Mouse (Mus musculus) heart, embryonic 11.5 days (tissue): ENCODE measurements around the gene Cd9. TPM values are rescaled to one million over a fixed set of nuclear protein-coding genes. Genes with fewer than 3 reads are reported as not detected.
"Not testable (repeated sequence)": the region's sequence is repeated elsewhere in the genome, so short reads cannot be mapped to it uniquely, and the experiment has no call there.

ENCODE experiments used
- ATAC-seq: fragments of 200-750 bp; cut with Nextera tagmentation; replicated peaks from 2 replicates; pipeline ENCODE4 v1.8.0; 2017; ENCODE audit warnings: moderate library complexity; ENCODE audit not compliant: insufficient number of reproducible peaks, low FRiP score, low TSS enrichment
- H3K27ac ChIP-seq: fragments of 300-500 bp; sonication (generic); 2 replicates; pipeline ENCODE4 v1.5.1; 2014; ENCODE audit warnings: mild to moderate bottlenecking, low read depth, low read length
- H3K27me3 ChIP-seq: fragments of 300-500 bp; sonication (generic); 2 replicates; pipeline ENCODE4 v1.6.1; 2014; ENCODE audit warnings: mild to moderate bottlenecking, low read length, mixed read lengths; ENCODE audit not compliant: control insufficient read depth, insufficient read depth
- H3K36me3 ChIP-seq: fragments of 300-500 bp; sonication (generic); 2 replicates; pipeline ENCODE4 v1.6.1; 2014; ENCODE audit warnings: mild to moderate bottlenecking, low read length, moderate library complexity, mixed read lengths; ENCODE audit not compliant: control insufficient read depth, insufficient read depth
- H3K4me1 ChIP-seq: fragments of 300-500 bp; sonication (generic); 2 replicates; pipeline ENCODE4 v1.6.1; 2014; ENCODE audit warnings: low read length; ENCODE audit not compliant: control insufficient read depth, insufficient read depth
- H3K4me2 ChIP-seq: fragments of 300-500 bp; sonication (generic); 2 replicates; pipeline ENCODE4 v1.6.1; 2014; ENCODE audit warnings: mild to moderate bottlenecking, moderate library complexity
- H3K4me3 ChIP-seq: fragments of 300-500 bp; sonication (generic); 2 replicates; pipeline ENCODE4 v1.5.1; 2014; ENCODE audit warnings: low read depth, low read length
- H3K9ac ChIP-seq: fragments of 300-500 bp; sonication (generic); 2 replicates; pipeline ENCODE4 v1.6.1; 2014; ENCODE audit warnings: mild to moderate bottlenecking, low read depth, low read length, moderate library complexity
- H3K9me3 ChIP-seq: fragments of 300-500 bp; sonication (generic); replicated peaks from 2 replicates; pipeline ENCODE4 v1.6.1; 2016; ENCODE audit warnings: low read length; ENCODE audit not compliant: control insufficient read depth
- WGBS: fragments of 180-500 bp; shearing (Covaris S2); extraction: QIAGEN DNeasy Blood & Tissue Kit; methylation state at CpG from one replicate; pipeline ENCODE4 v1.1.7; 2014; ENCODE audit not compliant: insufficient replicate concordance; 5-methylcytosine and 5-hydroxymethylcytosine counted together
- polyA plus RNA-seq: library from polyadenylated mRNA; unstranded; fragments of >200 nt; fragmentation: Nextera tagmentation; extraction: Ambion mirVana; gene quantifications from 2 replicates; pipeline ENCODE4 v1.2.1, GENCODE M21; 2014

Gene Cd9
- polyA plus RNA-seq, 1 experiment from 2014 or later, result 70.9 TPM

DNA sequence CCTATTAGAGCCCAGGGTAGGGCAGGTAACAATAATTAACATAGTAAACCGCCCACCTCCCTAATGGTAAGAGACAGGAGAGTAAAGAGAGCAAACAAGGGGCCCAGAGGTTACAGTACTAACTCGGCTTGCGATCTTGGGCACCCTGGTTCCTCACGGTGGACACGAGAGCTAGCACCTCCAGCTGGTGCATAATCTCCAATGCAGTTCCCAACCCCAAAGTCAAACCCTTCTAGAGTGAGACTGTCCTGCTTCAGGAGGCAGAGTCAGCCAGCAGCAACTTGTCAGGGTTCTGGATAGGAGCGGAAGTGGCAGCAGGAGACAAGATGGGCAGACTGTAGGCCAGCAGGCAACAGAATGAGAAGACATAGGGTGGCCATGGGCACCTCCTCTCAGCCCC lies 1.9 kb downstream of the Cd9 start:
- Histone ChIP-seq H3K36me3 (no peaks in the 10 kb centered on the region), H3K4me3 (peak overlapping the region; percentile 5), H3K9ac (no peak overlapping the region), H3K4me2 (peak overlapping the region; percentile 87), H3K4me1 (peaks cover 24% of the 10 kb centered on the region), H3K27me3 (peaks cover 24% of the 10 kb centered on the region), H3K27ac (no peak overlapping the region), H3K9me3 (no peaks in the 10 kb centered on the region)
- 69% methylated on average over 6 of the region's 6 CpGs for WGBS
- ATAC-seq, result no peak

DNA sequence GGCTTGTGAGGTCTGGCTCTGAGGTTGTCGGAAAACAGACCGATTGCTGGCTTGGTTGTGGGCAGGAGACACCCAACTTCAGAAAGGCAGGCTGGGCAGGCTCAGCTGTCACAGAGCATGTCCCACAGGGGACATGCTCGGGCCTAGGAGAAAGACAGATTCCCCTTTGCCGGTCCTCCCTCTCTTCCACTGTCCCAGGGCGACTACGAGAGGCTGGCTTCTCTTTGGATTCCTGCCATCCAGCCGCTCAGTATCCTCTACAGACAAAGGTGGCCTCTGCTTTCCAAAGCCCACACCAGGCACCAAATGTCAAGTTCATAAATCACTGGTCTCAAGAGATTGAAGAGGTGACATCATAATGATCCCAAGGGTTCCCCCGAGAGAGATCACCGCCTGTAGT lies 2.6 kb downstream of the Cd9 start:
- Histone ChIP-seq H3K36me3 (no peaks in the 10 kb centered on the region), H3K4me2 (peak overlapping the region; percentile 87), H3K9ac (no peak overlapping the region), H3K27me3 (peaks cover 26% of the 10 kb centered on the region), H3K9me3 (no peaks in the 10 kb centered on the region), H3K4me3 (no peak overlapping the region), H3K4me1 (peaks cover 24% of the 10 kb centered on the region), H3K27ac (no peak overlapping the region)
- ATAC-seq, result no peak
- 57% methylated on average over 9 of the region's 9 CpGs for whole genome bisulfite sequencing

DNA sequence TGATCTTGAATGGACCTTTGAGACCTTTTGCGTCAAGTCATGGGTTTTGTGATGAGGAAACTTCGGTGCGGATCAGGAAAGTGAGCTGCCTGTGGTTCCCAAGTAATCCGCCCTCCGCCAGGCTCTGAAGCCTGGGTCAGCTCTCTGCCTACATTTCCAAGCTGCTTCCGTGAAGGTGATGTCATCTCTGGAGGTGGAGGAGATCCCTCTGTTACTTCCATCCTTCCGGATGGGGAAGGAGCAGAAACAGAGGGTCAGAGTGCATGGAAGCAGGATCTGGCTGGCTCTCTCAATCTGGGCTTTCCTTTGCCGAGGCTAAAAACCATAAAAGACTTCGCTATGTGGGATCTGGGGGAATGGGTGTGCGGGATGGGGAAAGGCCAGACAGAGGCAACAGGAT lies 3.2 kb downstream of the Cd9 start:
- peaks cover 28% of the 10 kb centered on the region for H3K27me3 ChIP-seq

DNA sequence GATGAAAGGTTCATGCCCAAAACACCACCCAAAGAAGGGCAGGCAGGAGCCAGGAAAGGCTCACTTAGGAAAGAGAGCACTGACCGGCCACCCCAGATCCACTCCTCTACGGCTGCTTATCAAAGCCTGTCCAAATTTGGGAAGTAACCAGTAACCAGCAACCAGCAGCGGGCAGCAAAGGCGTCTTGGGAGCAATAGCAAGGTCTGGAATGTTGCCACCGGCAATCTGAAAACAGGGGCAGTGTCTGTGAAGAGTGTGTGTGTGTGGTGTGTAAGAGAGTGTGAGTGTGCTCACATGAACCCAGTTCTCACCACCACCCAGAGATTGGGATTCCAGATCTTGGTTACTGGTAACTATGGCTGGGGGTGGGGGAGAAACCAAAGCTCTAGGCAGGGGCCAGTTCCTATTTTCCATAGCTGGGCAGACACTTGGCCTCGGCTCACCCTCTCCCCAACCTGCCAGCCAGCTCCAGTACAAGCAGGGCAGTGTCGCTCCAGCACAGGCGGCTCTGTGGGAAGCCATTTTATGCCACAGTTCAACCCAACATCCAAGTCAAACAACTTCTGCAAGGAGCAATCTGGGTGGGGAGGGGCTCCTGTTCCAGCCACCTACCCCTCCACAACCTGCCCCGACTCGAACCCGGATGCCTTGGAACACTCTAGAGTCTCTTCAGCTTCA lies 4.6 kb downstream of the Cd9 start:
- Histone ChIP-seq H3K9me3 (no peaks in the 10 kb centered on the region), H3K9ac (no peak overlapping the region), H3K27ac (no peak overlapping the region), H3K4me3 (no peak overlapping the region), H3K4me1 (peaks cover 35% of the 10 kb centered on the region), H3K36me3 (no peaks in the 10 kb centered on the region), H3K4me2 (peak overlapping the region; percentile 8; the same call in 1 of the 2 replicates), H3K27me3 (peaks cover 23% of the 10 kb centered on the region)
- 58% methylated on average over 11 of the region's 11 CpGs for WGBS
- no peak for ATAC-seq

More for the DNA sequence above, 3.2 kb downstream of the Cd9 start:
- ATAC-seq, result no peak
- H3K9ac ChIP-seq, result no peak overlapping the region
- peaks cover 24% of the 10 kb centered on the region for H3K4me1 ChIP-seq
- WGBS, result 80% methylated on average over 10 of the region's 10 CpGs
- no peaks in the 10 kb centered on the region for H3K36me3 ChIP-seq
- no peaks in the 10 kb centered on the region for H3K9me3 ChIP-seq
- H3K27ac ChIP-seq, result no peak overlapping the region
- H3K4me2 ChIP-seq, result no peak overlapping the region
- no peak overlapping the region for H3K4me3 ChIP-seq

DNA sequence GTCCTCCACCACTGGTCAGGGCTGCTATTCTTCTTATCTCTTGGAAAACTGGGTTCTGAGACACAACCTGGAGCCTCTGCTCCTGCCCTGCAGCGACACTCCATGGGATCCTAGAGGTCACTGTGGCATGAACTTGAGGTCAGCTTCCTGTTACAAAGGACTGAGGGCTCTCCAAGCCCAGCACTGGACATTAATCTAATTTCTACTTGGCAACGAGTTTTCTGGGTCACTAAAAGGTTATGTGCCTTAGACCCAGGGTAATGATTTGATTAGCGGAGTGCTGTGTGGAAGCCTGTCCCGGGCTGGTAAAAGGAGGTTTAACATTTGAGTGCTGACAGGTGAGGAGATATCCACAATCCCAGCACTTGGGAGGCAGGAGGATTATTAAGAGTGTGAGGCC lies 9.0 kb downstream of the Cd9 start:
- Histone ChIP-seq H3K4me3 (no peak overlapping the region), H3K27me3 (peaks cover 9% of the 10 kb centered on the region), H3K4me2 (peak overlapping the region; percentile 19; the same call in 1 of the 2 replicates), H3K4me1 (peaks cover 44% of the 10 kb centered on the region), H3K9ac (no peak overlapping the region), H3K27ac (peak overlapping the region; percentile 54; the same call in 1 of the 2 replicates), H3K36me3 (no peaks in the 10 kb centered on the region), H3K9me3 (no peaks in the 10 kb centered on the region)
- 13% methylated on average over 4 of the region's 4 CpGs for WGBS
- 0 out of 2 replicates have a peak, but pooled peaks have one; percentile 15 for ATAC-seq

DNA sequence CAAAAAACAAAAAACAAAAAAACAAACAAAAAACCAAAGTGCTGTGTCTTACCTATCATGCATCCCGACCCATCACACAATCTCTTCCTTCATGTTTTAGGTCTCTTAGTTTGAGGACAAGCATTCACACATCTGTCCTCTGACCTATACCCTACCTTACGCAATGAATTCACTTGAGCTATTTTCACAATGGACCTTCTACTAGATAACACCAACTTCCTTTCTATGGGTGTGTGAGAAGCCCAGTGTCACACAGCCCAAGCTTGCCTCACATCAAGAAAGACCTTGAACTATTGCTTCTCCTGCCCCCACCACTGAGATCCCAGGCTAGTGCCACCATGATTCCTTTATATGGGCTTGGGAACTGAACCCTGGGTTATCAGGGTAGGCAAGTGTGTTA lies 9.9 kb downstream of the Cd9 start:
- peaks cover 41% of the 10 kb centered on the region for H3K4me1 ChIP-seq

DNA sequence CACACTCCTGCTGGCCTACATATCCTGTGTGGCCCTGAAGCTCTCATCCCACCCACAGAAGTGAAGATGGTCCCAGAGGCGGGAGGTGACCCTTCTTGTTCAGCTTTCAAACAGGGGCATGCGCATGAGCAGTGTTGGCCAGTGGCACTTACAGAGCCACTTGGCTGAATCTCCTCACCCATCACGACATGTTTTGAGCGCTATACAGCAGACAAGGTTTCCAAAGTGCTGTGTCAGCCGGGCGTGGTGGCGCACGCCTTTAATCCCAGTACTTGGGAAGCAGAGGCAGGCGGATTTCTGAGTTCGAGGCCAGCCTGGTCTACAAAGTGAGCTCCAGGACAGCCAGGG lies 10.3 kb downstream of the Cd9 start:
- WGBS, result 86% methylated on average over 10 of the region's 10 CpGs
- not testable (repeated sequence) for H3K9ac ChIP-seq, H3K4me2 ChIP-seq, H3K36me3 ChIP-seq, H3K27ac ChIP-seq, ATAC-seq, H3K4me3 ChIP-seq, H3K9me3 ChIP-seq
- Histone ChIP-seq H3K4me1 (peaks cover 39% of the 10 kb centered on the region), H3K27me3 (peaks cover 11% of the 10 kb centered on the region)

More for the DNA sequence above, 9.9 kb downstream of the Cd9 start:
- Histone ChIP-seq H3K9ac (no peak overlapping the region), H3K36me3 (no peaks in the 10 kb centered on the region), H3K9me3 (no peaks in the 10 kb centered on the region), H3K27me3 (peaks cover 11% of the 10 kb centered on the region), H3K4me2 (no peak overlapping the region), H3K4me3 (no peak overlapping the region), H3K27ac (no peak overlapping the region)
- ATAC-seq, result no peak
- WGBS, result 73% methylated on average over 2 of the region's 2 CpGs

DNA sequence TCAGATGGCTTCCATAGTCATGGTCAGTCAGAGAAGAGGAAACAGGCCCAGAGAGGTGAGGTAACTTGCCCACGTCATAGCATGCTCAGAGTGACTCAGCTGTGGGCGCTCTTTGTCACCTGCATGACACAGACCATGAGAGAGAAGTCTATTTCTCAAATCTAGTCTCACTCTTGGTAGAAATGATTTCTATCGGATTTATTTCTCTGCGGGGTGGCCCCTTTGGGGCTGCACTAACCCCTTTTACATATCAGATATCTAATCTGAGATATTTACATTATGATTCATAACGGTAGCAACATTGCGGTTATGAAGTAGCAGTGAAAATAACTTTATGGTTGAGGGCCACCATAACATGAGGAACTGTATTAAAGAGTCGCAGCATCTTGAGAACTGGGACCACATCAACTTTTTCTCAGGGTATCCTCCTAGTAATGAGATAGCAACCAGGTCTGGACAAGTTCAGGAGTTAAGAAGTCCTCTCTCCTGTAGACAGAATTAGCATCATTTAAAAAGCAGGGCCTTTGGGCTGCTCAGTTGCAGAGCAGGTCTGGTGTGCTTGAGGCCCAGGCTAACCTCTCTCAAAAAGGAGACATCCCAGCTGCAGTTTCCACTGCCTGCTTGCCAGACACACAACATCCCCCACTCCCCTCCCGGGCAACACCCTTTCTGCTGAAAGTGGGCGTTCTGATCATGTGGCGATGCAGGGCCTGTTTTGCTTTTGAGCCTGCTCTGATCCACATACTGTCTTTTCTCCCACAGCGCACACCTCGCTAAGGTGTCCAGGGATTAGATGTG lies 10.9 kb downstream of the Cd9 start:
- H3K9me3 ChIP-seq, result no peaks in the 10 kb centered on the region
- H3K4me2 ChIP-seq, result no peak overlapping the region
- H3K4me1 ChIP-seq, result peaks cover 39% of the 10 kb centered on the region
- peaks cover 11% of the 10 kb centered on the region for H3K27me3 ChIP-seq
- H3K27ac ChIP-seq, result no peak overlapping the region
- no peak overlapping the region for H3K4me3 ChIP-seq
- H3K36me3 ChIP-seq, result no peaks in the 10 kb centered on the region
- WGBS, result 78% methylated on average over 12 of the region's 12 CpGs
- H3K9ac ChIP-seq, result no peak overlapping the region
- no peak for ATAC-seq
